ENCODE assay signal across 10 mouse cellular contexts in the genomic region with DNA sequence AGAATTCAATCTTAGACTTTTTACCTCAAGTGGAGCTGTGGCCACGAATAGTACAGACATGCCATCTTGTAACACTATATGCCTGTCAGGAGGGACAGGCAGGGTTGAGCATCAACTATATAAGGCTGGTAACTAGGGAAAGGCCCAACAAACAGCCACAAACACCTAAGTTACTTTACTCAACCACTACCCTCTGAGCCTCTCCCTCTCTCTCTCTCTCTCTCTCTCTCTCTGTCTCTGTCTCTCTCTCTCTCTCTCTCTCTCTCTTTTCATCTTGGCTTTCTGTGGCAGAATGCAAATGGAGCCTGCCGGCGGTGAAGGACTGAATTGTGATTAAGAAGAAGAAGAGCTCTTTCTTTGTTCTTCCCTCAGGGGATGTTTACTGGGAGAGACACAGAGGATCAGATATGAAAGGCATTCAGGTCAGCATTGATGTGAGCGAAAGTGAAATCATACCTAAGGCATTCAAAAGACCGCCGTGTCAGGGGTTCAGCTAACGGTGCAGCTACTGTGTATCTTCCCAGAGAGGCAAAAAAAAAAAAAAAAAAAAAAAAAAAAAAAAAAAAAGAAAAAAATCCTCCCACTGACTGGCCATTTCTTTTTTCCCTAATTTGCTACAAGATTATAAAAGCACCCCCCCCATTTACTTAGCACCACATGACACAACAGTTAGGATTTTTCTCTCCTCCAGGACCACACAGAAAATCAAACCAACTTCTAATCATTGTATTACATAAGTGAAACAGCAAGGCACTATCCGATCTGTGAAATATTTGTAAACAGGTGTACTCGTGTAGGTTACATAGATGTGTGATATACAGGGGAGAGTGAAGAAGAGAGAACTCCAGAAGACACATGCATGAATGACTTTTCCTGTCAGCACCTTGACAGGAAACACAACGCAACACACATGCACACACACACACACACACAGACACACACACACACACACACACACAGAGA. TPM values are rescaled to one million over a fixed set of nuclear protein-coding genes. Genes with fewer than 3 reads are reported as not detected.
DNase-seq lines count a peak whose midpoint lies in the region; ATAC-seq and TF ChIP-seq lines count a peak whose summit lies in the region.
"Had no signal": no experiment of that assay in that cellular context is flagged by ENCODE, and none has a peak within 500 bp of the region (broad histone marks: within the 10 kb centered on the region; RNA-seq: fewer than 3 reads in every experiment).

No protein-coding gene starts in this region.

- peak overlapping the region; percentile 43 for H3K4me3 ChIP-seq in layer of hippocampus, adult 2 months
- peak overlapping the region; percentile 36 for H3K4me3 ChIP-seq in embryonic facial prominence, embryonic 10.5 days
- H3K4me3 ChIP-seq in hindbrain, embryonic 16.5 days (ENCODE audit: low read length), result no peak overlapping the region; the same call in none of the 2 replicates
- no peak overlapping the region for H3K4me3 ChIP-seq in neural tube, embryonic 15.5 days (replicated peaks)

- DNase-seq in layer of hippocampus, adult 2 months (ENCODE audit: low spot score in 2 of 2), result peak in 1 of 2 experiments; percentile 13
- no peak for DNase-seq in layer of hippocampus, postnatal 25 days (ENCODE audit: extremely low spot score in 1 of 2, low spot score in 1 of 2)
- no peak for DNase-seq in embryonic facial prominence, embryonic 10.5 days (ENCODE audit: low spot score)
- no peak for DNase-seq in left cerebral cortex, postnatal 36 days (ENCODE audit: low spot score in 2 of 2)
- DNase-seq in right cerebral cortex, postnatal 10 days (ENCODE audit: low spot score in 2 of 2), result no peak
- no peak for DNase-seq in cerebellum, adult 11 months
- DNase-seq: thymus, postnatal 36 days had no signal

- ATAC-seq in hindbrain, embryonic 16.5 days, result no peak
- no peak for ATAC-seq in neural tube, embryonic 15.5 days (ENCODE audit: low FRiP score)

- H3K9me3 ChIP-seq in embryonic facial prominence, embryonic 10.5 days, result no peaks in the 10 kb centered on the region
- H3K9me3 ChIP-seq in hindbrain, embryonic 16.5 days (ENCODE audit: control insufficient read depth, low read length), result no peaks in the 10 kb centered on the region
- no peaks in the 10 kb centered on the region for H3K9me3 ChIP-seq in neural tube, embryonic 15.5 days (replicated peaks)

- H3K9ac ChIP-seq in hindbrain, embryonic 16.5 days (ENCODE audit: low read depth, low read length), result peak overlapping the region; percentile 31
- 0 out of 2 replicates have a peak overlapping the region, but pooled peaks have one; percentile 30 for H3K9ac ChIP-seq in neural tube, embryonic 15.5 days (replicated peaks)
- H3K9ac ChIP-seq: liver, embryonic 14.5 days had no signal

- intact Hi-C loops in left cerebral cortex, postnatal 36 days (cut with DNase I), result loop anchor here (5.0 to 10.0 kb wide), 3 partner anchors 546 to 1319 kb away; no protein-coding TSS in a partner anchor

- peaks cover 33% of the 10 kb centered on the region for H3K27me3 ChIP-seq in embryonic facial prominence, embryonic 10.5 days (replicated peaks; ENCODE audit: low read depth, poor library complexity, severe bottlenecking)
- no peaks in the 10 kb centered on the region for H3K27me3 ChIP-seq in hindbrain, embryonic 16.5 days (replicated peaks; ENCODE audit: control insufficient read depth, insufficient read depth, low read length)
- H3K27me3 ChIP-seq in neural tube, embryonic 15.5 days (replicated peaks), result no peaks in the 10 kb centered on the region

- WGBS in embryonic facial prominence, embryonic 10.5 days, result 22% methylated on average over 10 of the region's 10 CpGs
- 20% methylated on average over 10 of the region's 10 CpGs for WGBS in hindbrain, embryonic 16.5 days
- 21% methylated on average over 10 of the region's 10 CpGs for WGBS in neural tube, embryonic 15.5 days

- 0 out of 2 replicates have a peak, but pooled peaks cover 5% of the 10 kb centered on the region for H3K36me3 ChIP-seq in embryonic facial prominence, embryonic 10.5 days (replicated peaks)
- H3K36me3 ChIP-seq in hindbrain, embryonic 16.5 days (ENCODE audit: control insufficient read depth, insufficient read depth, low read length), result no peaks in the 10 kb centered on the region
- H3K36me3 ChIP-seq in neural tube, embryonic 15.5 days, result no peaks in the 10 kb centered on the region

- H3K4me1 ChIP-seq in embryonic facial prominence, embryonic 10.5 days, result peaks cover 77% of the 10 kb centered on the region
- peaks cover 16% of the 10 kb centered on the region for H3K4me1 ChIP-seq in hindbrain, embryonic 16.5 days (ENCODE audit: control insufficient read depth, insufficient read depth, low read depth, low read length)
- H3K4me1 ChIP-seq in neural tube, embryonic 15.5 days, result peaks cover 63% of the 10 kb centered on the region

- H3K4me2 ChIP-seq in hindbrain, embryonic 16.5 days (ENCODE audit: low read length), result peak overlapping the region; percentile 76
- peak overlapping the region; percentile 84 for H3K4me2 ChIP-seq in neural tube, embryonic 15.5 days

- H3K27ac ChIP-seq in layer of hippocampus, adult 2 months, result peak overlapping the region; percentile 91
- peak overlapping the region; percentile 66 for H3K27ac ChIP-seq in embryonic facial prominence, embryonic 10.5 days (replicated peaks)
- peak overlapping the region; percentile 63 for H3K27ac ChIP-seq in hindbrain, embryonic 16.5 days (ENCODE audit: low read depth, low read length)
- H3K27ac ChIP-seq in neural tube, embryonic 15.5 days (replicated peaks), result peak overlapping the region; percentile 70
- H3K27ac ChIP-seq: liver, embryonic 14.5 days had no signal

- no peak for TF ChIP-seq CTCF in layer of hippocampus, adult 2 months (conservative IDR thresholded peaks at IDR 0.05)

RNA-seq across cellular contexts. Expression of gene Zeb2, which starts 13.9 kb away (rescaled TPM):
- total RNA-seq in layer of hippocampus, adult 2 months (2021), result 100 to 1,000 TPM; 430 to 443 TPM
- total RNA-seq in layer of hippocampus, postnatal 25 days (2021), result 100 to 1,000 TPM; 365 to 458 TPM
- polyA plus RNA-seq in embryonic facial prominence, embryonic 10.5 days (2016; fragmentation: Nextera tagmentation; extraction: Ambion mirVana), result 20.9 and 27.8 TPM in 2 replicates
- polyA plus RNA-seq in hindbrain, embryonic 16.5 days (2015; fragmentation: Nextera tagmentation; extraction: Ambion mirVana), result 30.3 and 36.8 TPM in 2 replicates
- polyA plus RNA-seq in neural tube, embryonic 15.5 days (2015; fragmentation: Nextera tagmentation; extraction: Ambion mirVana), result 40.5 and 41.1 TPM in 2 replicates
- 100 to 1,000 TPM; 166 to 196 TPM for total RNA-seq in left cerebral cortex, postnatal 36 days (2021)

Comparison
In these comparisons a context has a peak if more than half of its experiments do, and no peak if none do; other contexts are left out.
1. H3K4me3 ChIP-seq: peak in layer of hippocampus, adult 2 months (single experiment) and embryonic facial prominence, embryonic 10.5 days (single experiment); none in hindbrain, embryonic 16.5 days (single experiment) and neural tube, embryonic 15.5 days (single experiment).
2. Peak in every context shown above with its lines, with median percentiles within 50 percentile points of each other: H3K27ac ChIP-seq.